In the genomic region with DNA sequence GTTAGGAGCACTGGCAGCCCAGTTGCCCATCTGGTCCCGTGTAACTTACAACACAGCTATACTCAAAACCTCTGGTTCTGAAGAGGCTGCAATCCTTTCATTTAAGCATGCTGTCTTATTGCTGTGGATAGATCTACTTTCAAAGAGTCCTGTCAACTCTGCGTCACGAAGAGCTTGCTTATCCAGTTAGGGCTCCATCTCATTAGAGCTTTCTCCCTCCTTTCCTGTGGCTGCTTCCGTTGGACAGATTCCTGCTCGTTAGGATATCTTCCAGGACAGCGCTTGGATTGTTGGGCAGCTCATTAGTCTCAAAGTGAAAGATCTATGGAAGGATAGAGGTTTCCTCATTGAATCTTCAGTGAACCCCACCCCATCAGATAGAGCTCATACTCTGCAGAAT, we compare ENCODE assay signal across 21 mouse cellular contexts.
"Had no signal": no experiment of that assay in that cellular context is flagged by ENCODE, and none has a peak within 500 bp of the region (broad histone marks: within the 10 kb centered on the region; RNA-seq: fewer than 3 reads in every experiment).

No protein-coding gene starts in this region.

- H3K27me3 ChIP-seq: lung, embryonic 15.5 days; midbrain, embryonic 12.5 days; midbrain, embryonic 15.5 days; neural tube, embryonic 13.5 days; stomach, embryonic 15.5 days had no signal

- H3K9ac ChIP-seq: liver, embryonic 14.5 days; lung, embryonic 15.5 days; midbrain, embryonic 12.5 days; midbrain, embryonic 15.5 days; neural tube, embryonic 13.5 days; stomach, embryonic 15.5 days had no signal

- DNase-seq: kidney, adult 2 months; kidney, postnatal 25 days; layer of hippocampus, adult 9-11 months; lung, adult 18-20 months; lung, postnatal 14 days; lung, postnatal 4 days; right cerebral cortex, adult 18-20 months; right cerebral cortex, postnatal 14 days; right cerebral cortex, postnatal 4 days; thymus, postnatal 25 days had no signal

- H3K9me3 ChIP-seq: lung, embryonic 15.5 days; midbrain, embryonic 12.5 days; midbrain, embryonic 15.5 days; neural tube, embryonic 13.5 days; stomach, embryonic 15.5 days had no signal

- H3K4me3 ChIP-seq: layer of hippocampus, adult 2 months; lung, embryonic 15.5 days; midbrain, embryonic 12.5 days; midbrain, embryonic 15.5 days; myocyte; neural tube, embryonic 13.5 days; stomach, embryonic 15.5 days had no signal

- H3K27ac ChIP-seq: kidney, postnatal 0 days; layer of hippocampus, adult 2 months; liver, embryonic 14.5 days; lung, embryonic 15.5 days; midbrain, embryonic 12.5 days; midbrain, embryonic 15.5 days; neural tube, embryonic 13.5 days; stomach, embryonic 15.5 days had no signal

- H3K4me2 ChIP-seq: liver, embryonic 11.5 days; lung, embryonic 15.5 days; midbrain, embryonic 12.5 days; midbrain, embryonic 15.5 days; neural tube, embryonic 13.5 days; stomach, embryonic 15.5 days had no signal

- ATAC-seq: intestine, postnatal 0 days; midbrain, embryonic 15.5 days had no signal

- H3K4me1 ChIP-seq: lung, embryonic 15.5 days; midbrain, embryonic 12.5 days; midbrain, embryonic 15.5 days; neural tube, embryonic 13.5 days; stomach, embryonic 15.5 days had no signal

- H3K36me3 ChIP-seq: lung, embryonic 15.5 days; midbrain, embryonic 12.5 days; midbrain, embryonic 15.5 days; neural tube, embryonic 13.5 days; stomach, embryonic 15.5 days had no signal
